Mouse (Mus musculus) liver, embryonic 14.5 days (tissue): ENCODE measurements around the gene Gm19345. TPM values are rescaled to one million over a fixed set of nuclear protein-coding genes. Genes with fewer than 3 reads are reported as not detected.

Source experiments
- ATAC-seq: fragments of 200-750 bp; cut with Nextera tagmentation; 2 replicates; pipeline ENCODE4 v1.8.0; 2017; ENCODE audit warnings: moderate number of reproducible peaks, mild to moderate bottlenecking, moderate library complexity; ENCODE audit not compliant: insufficient read depth
- DNase-seq, 3 experiments: peaks; one replicate each; pipeline ENCODE4 v3.0.0-alpha.2; 2012 to 2013; ENCODE audit warnings: low read depth in 3 of 3, low spot score in 3 of 3
- H3K27ac ChIP-seq: fragments of 300-500 bp; sonication (generic); 2 replicates; pipeline ENCODE4 v1.5.1; 2014; ENCODE audit warnings: moderate library complexity, mild to moderate bottlenecking, control low read depth, inconsistent platforms
- H3K27me3 ChIP-seq: fragments of 300-500 bp; sonication (generic); 2 replicates; pipeline ENCODE4 v1.6.1; 2014; ENCODE audit warnings: mild to moderate bottlenecking, low read length, moderate library complexity; ENCODE audit not compliant: control insufficient read depth, insufficient read depth
- H3K36me3 ChIP-seq: fragments of 300-500 bp; sonication (generic); replicated peaks from 2 replicates; pipeline ENCODE4 v1.6.1; 2014; ENCODE audit warnings: low read depth; ENCODE audit not compliant: control insufficient read depth, insufficient read depth
- H3K4me1 ChIP-seq, 2 experiments: fragments of 200-500 bp in 1 of 2; fragments of 300-500 bp in 1 of 2; sonication (generic) in 1 of 2; replicated peaks; 2 replicates each; pipeline ENCODE4 v1.6.1; 2012 to 2014; ENCODE audit warnings: antibody characterized with exemption in 1 of 2, inconsistent platforms in 1 of 2, low read length in 1 of 2; ENCODE audit not compliant: control insufficient read depth in 2 of 2, insufficient read depth in 2 of 2
- H3K4me2 ChIP-seq: fragments of 300-500 bp; sonication (generic); 2 replicates; pipeline ENCODE4 v1.6.1; 2014; ENCODE audit warnings: low read depth, mild to moderate bottlenecking, control low read depth, moderate library complexity
- H3K4me3 ChIP-seq, 2 experiments: fragments of 200-500 bp in 1 of 2; fragments of 300-500 bp in 1 of 2; sonication (generic) in 1 of 2; 2 replicates each; pipeline ENCODE4 v1.5.1; 2012 to 2014; ENCODE audit warnings: low read depth in 2 of 2, low read length in 2 of 2, mild to moderate bottlenecking in 2 of 2, control low read depth in 1 of 2, inconsistent platforms in 1 of 2, moderate library complexity in 1 of 2; ENCODE audit not compliant: insufficient read depth in 1 of 2
- H3K9ac ChIP-seq: fragments of 300-500 bp; sonication (generic); replicated peaks from 2 replicates; pipeline ENCODE4 v1.6.1; 2014; ENCODE audit warnings: mild to moderate bottlenecking, control low read depth, moderate library complexity
- H3K9me3 ChIP-seq: fragments of 300-500 bp; sonication (generic); 2 replicates; pipeline ENCODE4 v1.6.1; 2016; ENCODE audit warnings: low read length, mixed read lengths; ENCODE audit not compliant: control insufficient read depth
- CTCF ChIP-seq: IDR thresholded peaks from 2 replicates; pipeline ENCODE4 v1.5.1; 2016; ENCODE audit warnings: antibody characterized with exemption, low read depth, control low read depth
- EP300 ChIP-seq: IDR thresholded peaks from 2 replicates; pipeline ENCODE4 v1.6.1; 2016; ENCODE audit warnings: antibody characterized with exemption, low read depth
- WGBS: fragments of 180-500 bp; shearing (Covaris S2); extraction: QIAGEN DNeasy Blood & Tissue Kit; methylation state at CpG from one replicate; pipeline ENCODE4 v1.1.7; 2014; ENCODE audit not compliant: insufficient replicate concordance; 5-methylcytosine and 5-hydroxymethylcytosine counted together
- polyA plus RNA-seq, 2 experiments: library from polyadenylated mRNA; depleted of rRNA in 1 of 2; stranded (reverse) in 1 of 2; unstranded in 1 of 2; fragments of >200 nt; fragmentation: Nextera tagmentation in 1 of 2; extraction: Ambion mirVana in 1 of 2; gene quantifications; 2 replicates each; pipeline versions ENCODE4 v1.2.1 to v1.2.3; 2012 to 2014

The Gm19345 gene
- polyA plus RNA-seq, 2 experiments, result not detected

DNA sequence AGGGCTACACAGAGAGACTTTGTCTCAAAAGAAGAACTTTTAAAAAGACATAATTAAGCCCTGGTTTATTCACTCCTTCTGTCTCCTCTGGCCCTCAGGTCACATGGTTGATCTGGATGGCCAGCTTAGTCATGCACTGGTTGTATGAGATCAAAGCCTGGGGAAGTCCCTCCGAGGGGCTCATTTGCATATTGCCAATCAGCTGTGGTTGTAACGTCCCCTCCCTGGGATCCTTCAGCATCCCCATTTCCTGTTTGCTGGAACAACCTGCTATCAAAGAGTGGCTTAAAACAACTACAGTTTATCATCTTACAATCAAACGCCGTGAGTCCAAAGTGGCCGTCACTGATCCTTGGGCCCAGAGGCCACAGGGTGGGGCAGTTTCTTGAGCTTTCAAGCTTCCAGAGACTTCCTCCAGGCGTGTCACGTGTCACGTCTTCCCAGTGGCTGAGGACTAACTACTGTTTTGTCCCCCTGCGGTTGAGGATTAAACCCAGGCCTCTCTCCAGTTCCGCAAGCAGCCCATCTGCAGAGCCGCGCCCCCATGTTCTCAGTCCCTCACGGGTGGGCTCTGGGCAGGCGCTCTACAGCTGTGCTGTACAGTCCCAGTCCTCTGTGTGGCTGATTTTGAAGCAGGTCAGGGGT is 25.1 kb downstream of the Gm19345 start:
- H3K4me3 ChIP-seq, result no peak overlapping the region
- no peaks in the 10 kb centered on the region for H3K9me3 ChIP-seq
- no peak for TF ChIP-seq CTCF
- TF ChIP-seq EP300, result no peak
- H3K4me1 ChIP-seq, result peaks cover 0 to 3% of the 10 kb centered on the region in 2 experiments; a peak in 1 of 4 replicates
- no peak overlapping the region for H3K9ac ChIP-seq
- ATAC-seq (peak; percentile 50; the same call in 1 of the 2 replicates), DNase-seq (peak in 1 of 3 experiments; percentile 36)
- H3K4me2 ChIP-seq, result peak overlapping the region; percentile 13; the same call in 1 of the 2 replicates
- no peak overlapping the region for H3K27ac ChIP-seq
- H3K36me3 ChIP-seq, result no peaks in the 10 kb centered on the region
- 17% methylated on average over 14 of the region's 14 CpGs for WGBS
- H3K27me3 ChIP-seq, result no peaks in the 10 kb centered on the region

GRCm38 (mm10) chr7:19880754-19881153 is 29.0 kb downstream of the Gm19345 start:
- H3K36me3 ChIP-seq, result no peaks in the 10 kb centered on the region
- ATAC-seq (no peak), DNase-seq (no peak)
- no peak overlapping the region for H3K27ac ChIP-seq
- 0 out of 4 replicates have a peak, but pooled peaks cover 0 to 3% of the 10 kb centered on the region in 2 experiments for H3K4me1 ChIP-seq
- H3K4me2 ChIP-seq, result no peak overlapping the region
- H3K27me3 ChIP-seq, result no peaks in the 10 kb centered on the region
- no peak overlapping the region for H3K4me3 ChIP-seq
- no peaks in the 10 kb centered on the region for H3K9me3 ChIP-seq
- WGBS, result 65% methylated on average over 8 of the region's 8 CpGs
- TF ChIP-seq EP300, result no peak
- TF ChIP-seq CTCF, result peak; percentile 26
- no peak overlapping the region for H3K9ac ChIP-seq

DNA sequence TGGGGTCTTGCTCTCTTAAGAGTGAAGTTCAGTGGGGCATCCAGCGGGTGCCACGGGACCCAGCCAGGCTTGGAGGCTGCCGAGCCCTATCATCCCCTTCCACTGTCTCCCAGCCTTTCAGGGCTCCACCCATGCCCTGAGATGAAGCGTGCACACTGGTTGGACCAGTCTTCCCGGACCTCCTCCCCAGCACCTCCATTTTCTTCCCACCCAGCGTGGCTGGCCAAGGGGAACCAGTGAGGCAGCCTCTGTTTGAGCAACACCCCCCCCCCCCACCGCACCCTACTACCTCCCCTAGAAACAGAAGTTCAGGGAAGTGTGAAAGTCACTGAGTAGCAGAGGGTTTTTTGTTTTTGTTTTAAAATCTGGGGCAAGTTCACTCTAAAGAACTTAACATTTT is 36.0 kb downstream of the Gm19345 start, which contains the start of gene Ceacam19:
TSS of gene Ceacam19 (minus strand) at position 117 of the 400 bp plus-strand sequence.
- 43% methylated on average over 7 of the region's 7 CpGs for WGBS
- no peak for ATAC-seq
- TF ChIP-seq EP300, result no peak
- no peak for TF ChIP-seq CTCF
- H3K9me3 ChIP-seq, result no peaks in the 10 kb centered on the region
- no peak within 1 kb of the TSS for H3K4me2 ChIP-seq
- DNase-seq, result no peak
- H3K36me3 ChIP-seq, result no peaks in the 10 kb centered on the region
- H3K4me1 ChIP-seq, result no peaks in the 10 kb centered on the region
- no peaks in the 10 kb centered on the region for H3K27me3 ChIP-seq
- H3K9ac ChIP-seq, result no peak within 1 kb of the TSS
- H3K27ac ChIP-seq, result no peak within 1 kb of the TSS
- H3K4me3 ChIP-seq, result no peak within 1 kb of the TSS

- no peak overlapping the region for H3K27ac ChIP-seq
- DNase-seq (no peak), ATAC-seq (no peak)
- no peak overlapping the region for H3K4me2 ChIP-seq
- H3K9me3 ChIP-seq, result no peaks in the 10 kb centered on the region
- no peak overlapping the region for H3K9ac ChIP-seq
- no peaks in the 10 kb centered on the region for H3K36me3 ChIP-seq
- no peaks in the 10 kb centered on the region for H3K4me1 ChIP-seq
- TF ChIP-seq EP300 (no peak), CTCF (peak; percentile 87)
- H3K27me3 ChIP-seq, result no peaks in the 10 kb centered on the region
- 22% methylated on average over 8 of the region's 8 CpGs for WGBS
- H3K4me3 ChIP-seq, result no peak overlapping the region
Observed at GRCm38 (mm10) chr7:19889881-19890280, 38.1 kb downstream of the Gm19345 start.

Other genes starting within 250 kb of the Gm19345 start
- gene Clasrp, start 247.5 kb upstream of the Gm19345 start, polyA plus RNA-seq (2012; rRNA removed), result 21.3 and 23.3 TPM in 2 replicates
- gene Clasrp, start 247.5 kb upstream of the Gm19345 start, polyA plus RNA-seq (2014; fragmentation: Nextera tagmentation; extraction: Ambion mirVana), result 7.5 and 8.6 TPM in 2 replicates
- gene Relb, start 222.6 kb upstream of the Gm19345 start, polyA plus RNA-seq (2012; rRNA removed), result 1.0 and 1.1 TPM in 2 replicates
- gene Relb, start 222.6 kb upstream of the Gm19345 start, polyA plus RNA-seq (2014; fragmentation: Nextera tagmentation; extraction: Ambion mirVana), result 0.89 and 1.2 TPM in 2 replicates
- gene Clptm1, start 187.0 kb upstream of the Gm19345 start, polyA plus RNA-seq (2012; rRNA removed), result 20.6 and 20.9 TPM in 2 replicates
- gene Clptm1, start 187.0 kb upstream of the Gm19345 start, polyA plus RNA-seq (2014; fragmentation: Nextera tagmentation; extraction: Ambion mirVana), result 44.4 and 50.4 TPM in 2 replicates
- gene Apoc2, start 174.1 kb upstream of the Gm19345 start, polyA plus RNA-seq (2012; rRNA removed), result 494 and 507 TPM in 2 replicates
- gene Apoc2, start 174.1 kb upstream of the Gm19345 start, polyA plus RNA-seq (2014; fragmentation: Nextera tagmentation; extraction: Ambion mirVana), result 990 and 1,023 TPM in 2 replicates
- gene Gm44805, start 170.6 kb upstream of the Gm19345 start, polyA plus RNA-seq (2012; rRNA removed), result 3.3 and 5.1 TPM in 2 replicates
- 29.0 and 48.5 TPM in 2 replicates for gene Gm44805, start 170.6 kb upstream of the Gm19345 start, polyA plus RNA-seq (2014; fragmentation: Nextera tagmentation; extraction: Ambion mirVana)
- 90.9 and 154 TPM in 2 replicates for gene Apoc4, start 170.5 kb upstream of the Gm19345 start, polyA plus RNA-seq (2012; rRNA removed)
- 181 and 200 TPM in 2 replicates for gene Apoc4, start 170.5 kb upstream of the Gm19345 start, polyA plus RNA-seq (2014; fragmentation: Nextera tagmentation; extraction: Ambion mirVana)
- gene Apoc1, start 159.3 kb upstream of the Gm19345 start, polyA plus RNA-seq (2012; rRNA removed), result 203 and 204 TPM in 2 replicates
- 390 TPM in 2 replicates for gene Apoc1, start 159.3 kb upstream of the Gm19345 start, polyA plus RNA-seq (2014; fragmentation: Nextera tagmentation; extraction: Ambion mirVana)
- gene Apoe, start 152.8 kb upstream of the Gm19345 start, polyA plus RNA-seq (2012; rRNA removed), result 1,802 and 2,400 TPM in 2 replicates
- 1,630 and 1,854 TPM in 2 replicates for gene Apoe, start 152.8 kb upstream of the Gm19345 start, polyA plus RNA-seq (2014; fragmentation: Nextera tagmentation; extraction: Ambion mirVana)
- gene Tomm40, start 136.6 kb upstream of the Gm19345 start, polyA plus RNA-seq (2012; rRNA removed), result 53.7 and 57.3 TPM in 2 replicates
- 58.2 and 75.8 TPM in 2 replicates for gene Tomm40, start 136.6 kb upstream of the Gm19345 start, polyA plus RNA-seq (2014; fragmentation: Nextera tagmentation; extraction: Ambion mirVana)
- gene Nectin2, start 101.5 kb upstream of the Gm19345 start, polyA plus RNA-seq (2012; rRNA removed), result 7.8 and 8.9 TPM in 2 replicates
- gene Nectin2, start 101.5 kb upstream of the Gm19345 start, polyA plus RNA-seq (2014; fragmentation: Nextera tagmentation; extraction: Ambion mirVana), result 10.2 and 10.3 TPM in 2 replicates
- 6.3 and 7.6 TPM in 2 replicates for gene Bcam, start 81.0 kb upstream of the Gm19345 start, polyA plus RNA-seq (2012; rRNA removed)
- gene Bcam, start 81.0 kb upstream of the Gm19345 start, polyA plus RNA-seq (2014; fragmentation: Nextera tagmentation; extraction: Ambion mirVana), result 4.9 and 6.6 TPM in 2 replicates
- 0.95 and 1.2 TPM in 2 replicates for gene Cblc, start 55.2 kb upstream of the Gm19345 start, polyA plus RNA-seq (2012; rRNA removed)
- gene Cblc, start 55.2 kb upstream of the Gm19345 start, polyA plus RNA-seq (2014; fragmentation: Nextera tagmentation; extraction: Ambion mirVana), result 1.1 and 1.3 TPM in 2 replicates
- 2.7 and 3.1 TPM in 2 replicates for gene Bcl3, start 29.2 kb upstream of the Gm19345 start, polyA plus RNA-seq (2012; rRNA removed)
- gene Bcl3, start 29.2 kb upstream of the Gm19345 start, polyA plus RNA-seq (2014; fragmentation: Nextera tagmentation; extraction: Ambion mirVana), result 3.5 and 3.8 TPM in 2 replicates
- 0.04 TPM in 1 of 2 replicates, not detected in the other for gene Ceacam16, start 9.3 kb downstream of the Gm19345 start, polyA plus RNA-seq (2012; rRNA removed)
- 0.08 TPM in 1 of 2 replicates, not detected in the other for gene Ceacam16, start 9.3 kb downstream of the Gm19345 start, polyA plus RNA-seq (2014; fragmentation: Nextera tagmentation; extraction: Ambion mirVana)
- 0.01 TPM in 1 of 2 replicates, not detected in the other for gene Ceacam19, start 36.0 kb downstream of the Gm19345 start, polyA plus RNA-seq (2012; rRNA removed)
- not detected in 2 replicates for gene Ceacam19, start 36.0 kb downstream of the Gm19345 start, polyA plus RNA-seq (2014; fragmentation: Nextera tagmentation; extraction: Ambion mirVana)
- 2.3 and 2.6 TPM in 2 replicates for gene Pvr, start 69.2 kb downstream of the Gm19345 start, polyA plus RNA-seq (2012; rRNA removed)
- 0.95 and 1.8 TPM in 2 replicates for gene Pvr, start 69.2 kb downstream of the Gm19345 start, polyA plus RNA-seq (2014; fragmentation: Nextera tagmentation; extraction: Ambion mirVana)
- 0.15 and 0.24 TPM in 2 replicates for gene Igsf23, start 98.8 kb downstream of the Gm19345 start, polyA plus RNA-seq (2012; rRNA removed)
- 0.11 TPM in 1 of 2 replicates, not detected in the other for gene Igsf23, start 98.8 kb downstream of the Gm19345 start, polyA plus RNA-seq (2014; fragmentation: Nextera tagmentation; extraction: Ambion mirVana)
- not detected in 2 replicates for gene Ceacam20, start 113.4 kb downstream of the Gm19345 start, polyA plus RNA-seq (2012; rRNA removed)
- not detected in 2 replicates for gene Ceacam20, start 113.4 kb downstream of the Gm19345 start, polyA plus RNA-seq (2014; fragmentation: Nextera tagmentation; extraction: Ambion mirVana)
- not detected in 2 replicates for gene Nlrp9b, start 139.5 kb downstream of the Gm19345 start, polyA plus RNA-seq (2012; rRNA removed)
- gene Nlrp9b, start 139.5 kb downstream of the Gm19345 start, polyA plus RNA-seq (2014; fragmentation: Nextera tagmentation; extraction: Ambion mirVana), result not detected in 2 replicates
- gene Vmn1r91, start 247.7 kb downstream of the Gm19345 start, polyA plus RNA-seq (2012; rRNA removed), result not detected in 2 replicates
- not detected in 2 replicates for gene Vmn1r91, start 247.7 kb downstream of the Gm19345 start, polyA plus RNA-seq (2014; fragmentation: Nextera tagmentation; extraction: Ambion mirVana)